Mouse (Mus musculus) B cell, adult 2 months (primary cell): ENCODE measurements around the gene Cacybp.
A peak's percentile ranks its signal among the peaks of the same experiment; 100 is the strongest.

Experiments used
- DNase-seq, 2 experiments: peaks; one replicate each; pipeline ENCODE4 v3.0.0; 2022

Gene Cacybp

DNA sequence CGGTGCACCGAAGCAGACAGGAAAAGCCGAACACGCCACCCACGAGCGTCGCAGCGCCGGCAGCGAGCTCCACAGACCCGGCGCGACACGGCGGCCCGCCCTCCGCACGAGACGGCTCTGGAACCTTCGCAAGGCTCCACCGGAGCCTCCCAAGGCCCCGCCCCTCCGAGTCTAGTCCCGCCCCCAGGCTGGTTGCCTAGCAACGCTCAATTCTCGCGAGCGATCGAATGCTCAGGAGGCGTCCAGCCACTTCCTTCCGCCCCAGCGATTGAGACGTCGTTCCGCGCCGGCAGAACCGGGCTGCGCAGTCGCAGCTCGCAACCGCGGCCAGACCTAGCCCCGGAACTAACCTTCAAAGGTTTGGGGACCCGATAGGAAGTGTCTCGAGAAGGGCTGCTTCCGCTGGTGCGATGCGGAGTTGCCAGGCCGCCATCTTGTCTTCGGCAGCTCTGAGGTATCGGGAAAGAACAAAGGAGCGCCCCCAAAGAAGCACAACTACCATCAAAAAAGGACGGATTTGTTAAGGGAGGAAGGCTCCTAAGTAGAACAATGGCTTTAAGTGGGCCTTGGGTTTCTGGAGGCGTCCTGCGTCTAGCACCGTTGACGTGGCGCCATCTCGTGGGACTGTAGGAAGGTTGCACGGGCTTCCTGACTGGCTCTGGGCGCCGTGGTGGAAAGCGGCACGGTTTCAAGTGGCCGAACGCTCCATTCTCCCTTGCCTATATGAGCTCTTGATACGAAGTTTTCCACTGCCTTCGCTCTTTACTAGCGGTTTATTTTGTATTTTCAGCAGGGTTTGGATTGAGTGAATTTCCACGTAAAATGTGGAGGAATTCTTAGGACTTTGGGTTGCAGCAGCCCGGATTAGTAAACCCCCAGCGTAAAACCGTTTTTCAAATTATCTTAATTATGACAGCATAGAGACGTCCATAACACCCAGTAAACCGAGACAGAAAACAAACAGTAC, at the start of gene Cacybp:
Gene Cacybp, minus strand, starts transcription at position 173 of the 967 bp plus-strand sequence.
- peak; percentile 100 for DNase-seq

DNA sequence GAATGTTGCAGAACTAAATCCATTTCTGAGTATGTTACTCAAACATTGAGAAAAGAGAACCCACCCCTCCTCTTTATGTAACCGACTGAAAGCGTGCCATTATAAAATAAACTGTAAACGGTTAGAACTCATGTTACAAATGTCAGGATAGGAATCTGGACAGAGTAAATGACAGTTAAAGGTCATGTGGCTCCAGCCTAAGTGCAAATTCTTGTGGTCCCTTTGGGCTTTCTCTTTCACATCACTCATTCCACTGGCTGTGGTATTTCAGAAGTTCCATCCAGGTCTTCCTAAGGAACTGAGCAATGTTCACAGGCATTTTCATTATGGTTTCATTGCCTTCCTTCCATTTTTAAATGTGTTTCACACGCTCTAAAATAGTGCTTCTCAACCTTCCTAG, 49.7 kb upstream of the Cacybp start:
- DNase-seq, result no peak

DNA sequence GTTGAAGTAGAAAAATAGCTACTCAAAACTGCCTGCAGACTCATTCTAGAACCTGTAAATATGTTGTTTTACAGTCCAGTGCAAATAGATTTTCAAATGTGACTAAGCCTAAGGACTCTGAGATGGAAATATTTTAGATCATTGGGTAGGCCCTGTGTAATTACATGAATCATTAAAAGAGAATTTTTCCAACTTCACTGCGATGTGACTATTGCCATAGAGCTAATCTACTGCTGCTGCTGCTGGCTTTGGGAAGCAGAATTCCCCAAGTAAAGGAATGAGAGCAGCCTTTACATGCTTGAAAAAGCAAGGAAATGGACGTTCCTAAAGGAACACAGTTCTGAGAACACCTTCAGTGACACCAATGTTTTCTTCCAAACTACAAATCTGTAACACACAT, 49.2 kb upstream of the Cacybp start:
- DNase-seq, result no peak

DNA sequence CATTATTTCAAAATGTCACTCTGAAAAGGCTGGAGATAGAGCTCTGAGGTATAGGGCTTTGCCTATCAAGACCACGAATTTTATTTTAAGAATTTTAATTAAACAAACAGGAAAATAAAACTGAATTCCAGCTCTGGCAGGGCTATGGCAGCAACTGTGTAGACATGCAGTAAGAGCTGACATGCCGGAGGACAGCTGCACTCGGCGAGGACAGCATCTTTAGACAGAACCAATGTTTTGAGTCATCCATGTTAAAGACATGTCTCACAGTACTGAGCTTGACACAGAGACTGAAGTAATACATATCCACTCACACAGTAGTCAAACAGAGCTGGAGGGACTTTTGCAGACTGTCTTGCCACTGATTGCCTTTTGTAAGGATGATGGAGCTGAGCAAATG, 47.9 kb upstream of the Cacybp start:
- no peak for DNase-seq

DNA sequence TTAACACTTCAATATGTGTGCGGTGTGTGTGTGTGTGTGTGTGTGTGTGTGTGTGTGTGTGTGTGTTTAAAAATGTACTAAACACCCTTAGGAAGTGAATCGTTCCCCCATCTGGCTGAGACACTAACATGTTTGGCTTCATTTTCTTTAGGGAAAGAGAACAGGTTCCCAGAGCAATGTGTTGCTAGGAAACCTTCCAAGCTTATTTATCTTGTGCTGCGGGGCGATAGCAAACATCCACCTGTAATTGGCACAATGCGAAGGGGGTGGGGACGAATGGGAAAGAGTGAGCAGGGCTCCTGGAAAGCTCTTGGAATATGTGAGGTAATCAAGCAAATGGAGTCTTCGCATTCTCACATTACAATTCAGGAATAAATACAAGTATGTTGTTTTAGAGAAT, 47.2 kb upstream of the Cacybp start:
- DNase-seq, result no peak

DNA sequence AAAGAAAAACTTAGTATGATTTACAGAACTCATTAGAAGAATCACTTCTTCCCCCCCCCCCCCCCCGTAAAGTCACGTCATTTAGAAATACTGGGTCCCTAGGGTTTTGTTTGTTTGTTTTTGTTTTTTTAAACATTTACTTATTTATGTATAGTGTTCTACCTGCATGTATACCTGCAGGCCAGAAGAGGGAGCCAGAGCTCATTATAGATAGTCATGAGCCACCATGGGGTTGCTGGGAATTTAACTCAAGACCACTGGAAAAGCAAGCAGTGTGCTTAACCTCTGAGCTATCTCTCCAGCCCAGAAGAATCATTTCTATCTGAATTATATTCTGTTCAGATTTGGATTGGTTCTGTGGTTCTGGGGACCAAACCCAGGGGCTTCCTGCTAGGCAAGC, 40.4 kb upstream of the Cacybp start:
- DNase-seq, result peak in 1 of 2 experiments; percentile 23

DNA sequence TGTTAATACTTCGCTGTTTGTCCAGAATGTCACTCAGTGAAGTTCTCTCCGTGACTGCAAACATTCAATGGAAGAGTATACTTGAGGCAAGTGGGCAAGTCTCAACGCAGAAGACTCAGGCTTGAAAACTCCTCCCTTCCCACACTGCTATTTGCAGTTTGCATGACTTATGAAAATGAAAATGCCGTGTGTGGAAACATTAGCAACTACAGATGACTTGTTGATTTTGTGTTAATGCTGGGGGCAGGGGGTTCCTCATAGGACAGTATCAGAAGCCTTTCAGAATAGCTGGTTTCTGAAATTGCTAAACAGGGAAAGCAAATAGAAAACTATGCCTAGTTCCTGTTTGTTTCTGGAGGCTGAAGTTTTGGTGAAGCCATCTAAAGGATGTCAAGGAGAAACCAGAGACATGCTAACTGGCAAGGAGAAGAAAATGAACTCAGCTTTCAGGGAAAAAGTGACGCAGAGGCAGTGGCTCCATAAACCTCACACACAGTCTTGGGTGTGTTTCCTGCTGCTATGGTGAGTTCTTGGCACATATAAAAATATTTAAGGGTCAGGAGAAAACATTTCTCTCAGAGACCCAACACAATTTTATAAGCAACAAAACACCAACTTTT, 38.8 kb upstream of the Cacybp start:
- no peak for DNase-seq

DNA sequence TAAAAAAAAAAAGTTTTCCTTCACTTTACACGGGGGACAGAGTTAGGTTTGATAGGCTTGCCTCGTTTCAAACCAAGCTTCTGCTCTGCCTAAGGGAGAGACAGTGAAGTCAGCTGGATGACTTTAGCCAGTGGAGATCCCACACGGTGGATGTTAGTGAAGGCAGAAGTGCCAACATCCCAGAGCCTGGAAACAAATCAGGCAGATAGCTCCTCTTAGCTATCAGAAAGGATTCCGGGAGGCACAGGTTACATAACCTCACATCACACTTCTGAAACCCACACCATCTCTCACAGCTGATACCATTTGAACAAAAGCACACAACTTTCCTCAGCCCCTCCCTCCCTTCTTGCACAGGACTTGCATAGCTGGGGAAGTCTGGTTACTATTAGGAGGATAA, 38.1 kb upstream of the Cacybp start:
- DNase-seq, result no peak

DNA sequence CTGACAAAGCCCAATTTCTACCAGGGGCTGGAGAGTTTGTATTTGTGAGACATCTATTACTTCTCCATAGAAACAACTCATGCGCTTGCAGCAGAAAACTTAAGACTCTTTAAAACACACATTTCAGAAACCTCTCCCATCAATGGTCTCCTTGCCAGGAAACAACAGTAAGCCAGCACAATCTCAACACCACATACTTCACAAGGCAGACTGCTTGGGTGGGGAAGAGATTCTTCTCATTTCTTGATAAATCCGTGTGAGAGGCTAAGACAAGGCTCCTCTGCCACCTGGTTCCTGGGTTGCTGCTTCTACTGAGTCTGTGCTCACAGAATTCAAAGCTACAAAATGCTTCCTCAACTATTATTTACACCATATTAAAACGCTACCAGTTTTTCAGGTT, 37.1 kb upstream of the Cacybp start:
- DNase-seq, result no peak

DNA sequence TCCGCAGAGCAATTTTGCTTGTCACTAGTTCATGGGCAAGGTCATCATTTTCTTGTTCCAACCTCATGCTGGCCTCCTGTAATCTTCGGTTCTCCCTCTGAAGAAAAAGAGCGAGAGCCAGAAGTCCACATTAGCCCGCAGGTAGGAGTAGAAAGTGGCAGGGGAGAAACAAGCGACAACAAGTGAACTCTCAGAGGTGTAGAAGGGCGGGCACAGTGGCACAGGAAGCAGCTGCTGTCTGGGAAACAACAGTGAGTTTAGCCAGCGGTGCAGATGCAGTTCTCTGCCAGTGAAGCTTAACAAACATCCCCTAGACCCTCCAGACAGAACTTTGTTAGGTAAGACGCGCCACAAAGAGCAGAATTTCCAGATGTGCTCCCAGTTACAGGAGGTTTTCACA, 34.8 kb upstream of the Cacybp start:
- peak; percentile 70 to 73 for DNase-seq

DNA sequence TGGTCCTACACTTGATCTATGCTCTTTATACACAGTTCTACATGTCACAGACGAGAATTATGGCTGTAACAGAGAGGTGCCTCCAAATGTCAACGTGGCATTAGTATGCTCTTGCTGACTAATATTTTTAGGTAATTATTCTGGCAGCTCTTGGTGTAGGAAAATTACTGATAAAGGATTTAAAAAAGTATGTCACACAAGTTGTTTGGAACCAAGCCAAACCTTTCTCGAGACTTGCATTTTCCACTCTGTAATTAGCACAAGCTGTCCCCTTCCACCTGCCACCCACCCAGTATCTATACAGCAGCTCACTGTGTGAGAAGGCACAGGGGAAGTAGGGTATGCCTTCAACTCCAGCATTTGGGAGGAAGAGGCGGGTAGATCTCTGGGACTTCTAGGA, 34.2 kb upstream of the Cacybp start:
- peak; percentile 57 to 62 for DNase-seq

DNA sequence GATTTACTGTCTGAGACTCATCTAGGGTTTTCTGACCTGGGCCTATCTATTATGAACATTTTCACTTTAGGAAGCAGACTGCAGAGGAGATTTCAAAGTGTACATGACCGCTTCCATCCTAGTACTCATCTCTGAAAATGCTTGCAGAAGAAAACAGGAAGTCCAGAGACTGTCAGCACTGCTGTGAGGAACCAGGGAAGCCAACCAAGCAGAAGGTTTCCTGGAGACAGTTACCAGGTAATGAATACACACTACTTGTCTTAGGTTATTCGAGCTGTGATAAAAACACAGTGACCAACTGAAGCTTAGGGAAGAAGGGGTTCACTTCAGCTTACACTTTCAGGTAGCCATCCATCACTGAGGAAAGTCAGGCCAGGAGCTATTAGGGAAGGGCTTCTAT, 33.3 kb upstream of the Cacybp start:
- DNase-seq, result peak; percentile 60 to 71

DNA sequence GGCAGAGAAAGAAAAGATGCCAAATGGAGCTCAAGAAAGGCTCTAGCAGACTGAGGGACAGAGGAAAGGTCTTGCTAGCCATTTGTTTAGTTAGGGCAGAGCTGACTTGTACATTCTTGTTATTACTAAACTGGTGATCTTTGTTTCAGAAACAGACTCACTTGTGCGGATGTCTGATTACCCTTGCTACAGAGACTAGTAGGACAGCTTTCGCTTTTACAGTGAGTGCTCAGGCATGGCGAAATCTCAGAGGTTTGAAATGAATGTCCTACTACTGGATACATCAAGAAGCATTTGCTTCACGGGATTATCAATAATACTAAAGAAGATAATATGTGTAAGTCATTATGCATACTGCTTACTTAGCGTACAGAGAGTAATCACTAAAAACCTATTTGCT, 32.0 kb upstream of the Cacybp start:
- DNase-seq, result peak in 1 of 2 experiments; percentile 16

DNA sequence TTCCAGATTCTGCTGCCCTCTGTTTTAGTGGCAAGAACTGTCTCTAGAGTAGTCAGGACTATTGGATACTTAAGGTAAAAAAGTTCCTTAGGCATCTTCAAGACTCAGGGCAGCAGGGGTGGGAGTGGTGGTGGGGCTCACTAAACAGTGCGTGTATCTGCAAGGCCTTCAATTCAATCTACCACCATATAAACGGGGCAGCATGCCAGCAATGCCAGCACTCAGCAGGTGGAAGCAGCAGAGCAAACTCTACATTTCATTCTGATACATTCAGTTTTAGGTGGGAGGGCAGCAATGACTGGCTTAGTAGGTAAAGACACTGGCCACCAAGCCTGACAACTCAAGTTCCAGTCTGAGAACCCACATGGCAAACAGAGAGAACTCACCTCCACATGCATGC, 27.4 kb upstream of the Cacybp start:
- DNase-seq, result no peak

DNA sequence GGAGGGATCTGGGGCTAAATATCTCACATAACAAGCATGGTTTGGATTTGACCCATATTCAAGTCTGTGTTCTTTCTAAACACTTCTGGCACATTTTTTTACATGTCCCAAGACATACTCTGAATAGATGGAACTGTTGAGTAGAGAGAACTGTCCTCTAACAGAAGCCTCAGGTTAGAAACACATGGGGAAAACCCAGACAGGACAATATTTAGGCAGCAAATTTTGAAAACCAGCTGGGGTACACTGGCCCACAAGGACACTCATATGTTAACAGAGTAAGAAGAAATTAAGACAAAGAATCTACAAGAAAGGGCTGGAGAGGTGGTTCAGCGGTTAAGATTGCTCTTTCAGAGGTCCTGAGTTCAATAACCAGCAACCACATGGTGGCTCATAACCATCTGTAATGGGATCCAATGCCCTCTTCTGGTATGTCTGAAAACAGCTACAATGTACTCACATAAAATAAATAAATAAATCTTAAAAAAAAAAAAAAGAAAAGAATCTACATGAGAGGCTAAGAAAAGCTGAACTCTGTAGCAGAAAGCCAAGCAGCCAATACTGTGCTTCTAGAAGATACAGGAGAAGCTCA, 26.3 kb upstream of the Cacybp start:
- DNase-seq, result no peak

DNA sequence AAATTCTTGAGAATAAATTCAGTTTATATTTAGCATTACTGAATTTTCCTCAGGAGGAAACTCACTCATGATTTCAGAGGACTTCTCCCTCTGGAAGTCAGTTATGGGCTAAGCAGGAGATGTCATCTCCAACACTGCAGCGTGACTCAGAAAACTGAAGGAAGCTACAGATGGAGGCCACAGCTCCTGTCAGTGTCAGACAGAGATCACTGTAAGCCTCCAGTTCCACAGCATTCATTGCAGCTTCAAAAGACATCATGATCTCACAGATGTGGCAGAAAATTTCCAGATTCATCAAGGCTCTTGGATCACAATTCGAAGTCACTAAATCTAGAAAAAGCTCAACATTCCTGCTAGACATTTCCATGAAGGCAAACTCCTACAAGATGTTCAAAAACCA, 25.3 kb upstream of the Cacybp start:
- no peak for DNase-seq

DNA sequence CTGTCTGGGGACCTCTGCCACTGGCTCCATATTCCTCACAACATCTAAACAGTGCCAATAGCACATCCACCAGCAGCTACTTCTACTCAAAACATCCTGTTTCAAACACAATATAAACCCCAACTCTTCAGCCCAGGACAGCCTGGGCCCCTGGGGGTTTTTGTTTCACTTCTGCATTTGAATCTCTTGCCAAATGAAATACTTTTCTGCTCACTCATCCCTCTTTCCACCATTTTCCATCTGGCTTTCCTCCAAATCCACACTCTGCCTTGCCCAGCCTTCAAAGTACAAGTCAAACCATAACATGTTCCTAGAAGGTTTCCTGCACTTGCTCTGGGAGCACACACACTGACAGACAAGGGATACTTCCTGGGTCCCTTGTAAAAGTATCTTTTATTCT, 21.2 kb upstream of the Cacybp start:
- DNase-seq, result peak; percentile 84 to 88

DNA sequence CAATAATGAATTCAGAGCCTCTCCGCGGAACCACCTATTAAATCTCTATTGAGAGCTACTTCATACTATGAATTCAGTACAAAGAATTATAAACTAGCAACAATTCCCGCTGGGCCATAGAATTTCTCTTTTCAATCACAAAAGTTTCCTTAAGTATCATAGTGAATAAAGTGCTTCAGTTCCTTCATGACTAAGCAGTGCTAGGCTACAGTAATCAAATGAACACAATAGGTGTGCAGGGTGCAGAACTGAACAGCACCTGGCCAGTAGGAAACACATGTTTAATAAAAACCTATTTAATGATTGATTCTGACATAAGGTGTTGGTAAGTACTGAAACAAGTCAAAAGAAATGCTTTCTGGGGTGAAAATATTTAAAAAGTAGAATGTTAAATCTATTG, 19.4 kb upstream of the Cacybp start:
- DNase-seq, result no peak

DNA sequence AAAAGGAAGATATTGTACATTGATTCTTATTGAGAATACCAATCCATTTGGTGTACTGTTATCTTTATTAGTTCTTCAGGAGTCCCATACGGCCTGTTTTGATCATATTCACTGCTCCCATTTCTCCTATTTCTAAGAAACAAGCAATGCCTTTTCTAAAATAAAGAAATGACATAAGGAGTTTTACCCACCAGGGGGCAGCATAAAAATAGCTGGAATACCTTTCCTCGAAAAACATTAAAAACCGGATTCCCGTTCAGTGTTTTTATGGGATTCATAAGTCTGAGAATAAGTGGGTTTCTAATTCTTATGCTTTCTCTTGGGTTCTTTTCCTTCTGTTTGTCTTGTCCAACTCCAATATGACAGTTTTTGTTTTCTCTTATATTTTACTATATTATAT, 18.3 kb upstream of the Cacybp start:
- DNase-seq, result peak; percentile 33 to 52

DNA sequence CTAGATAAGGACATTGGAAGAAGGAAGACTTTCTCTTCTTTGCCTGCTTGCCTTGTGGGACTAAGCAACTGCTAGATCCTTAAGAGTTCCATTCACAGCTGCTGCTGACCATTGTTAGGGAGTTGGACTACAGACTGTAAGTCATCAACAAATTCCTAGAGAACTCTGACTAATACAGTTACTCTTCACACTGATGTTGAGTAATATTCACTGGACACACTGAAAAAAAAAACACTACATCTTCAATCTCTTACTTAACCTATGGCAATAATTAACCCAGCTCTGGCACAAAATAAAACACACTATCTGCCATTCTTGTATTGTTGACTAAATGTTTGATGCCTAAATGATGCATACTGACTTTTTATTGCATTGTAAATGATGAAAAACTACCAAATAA, 15.2 kb upstream of the Cacybp start:
- no peak for DNase-seq

DNA sequence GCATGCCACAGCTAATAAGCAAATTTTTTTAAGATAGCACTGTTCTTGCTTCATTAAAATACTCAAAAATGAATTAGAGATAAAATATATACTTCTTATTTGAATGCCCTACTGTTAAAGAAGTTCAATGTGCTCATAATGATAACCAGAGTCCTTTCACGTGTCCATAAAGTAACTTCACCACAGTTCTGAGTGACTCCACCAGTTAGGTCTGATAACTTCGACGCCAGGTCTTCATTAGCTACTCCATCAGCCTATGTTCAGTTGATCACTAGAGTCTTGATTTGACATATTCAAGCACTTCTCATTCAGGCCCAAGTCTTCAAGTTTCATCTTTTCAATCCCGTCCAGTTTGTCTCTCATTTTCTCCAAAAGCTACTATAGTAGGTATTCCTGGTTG, 14.5 kb upstream of the Cacybp start:
- DNase-seq, result no peak

DNA sequence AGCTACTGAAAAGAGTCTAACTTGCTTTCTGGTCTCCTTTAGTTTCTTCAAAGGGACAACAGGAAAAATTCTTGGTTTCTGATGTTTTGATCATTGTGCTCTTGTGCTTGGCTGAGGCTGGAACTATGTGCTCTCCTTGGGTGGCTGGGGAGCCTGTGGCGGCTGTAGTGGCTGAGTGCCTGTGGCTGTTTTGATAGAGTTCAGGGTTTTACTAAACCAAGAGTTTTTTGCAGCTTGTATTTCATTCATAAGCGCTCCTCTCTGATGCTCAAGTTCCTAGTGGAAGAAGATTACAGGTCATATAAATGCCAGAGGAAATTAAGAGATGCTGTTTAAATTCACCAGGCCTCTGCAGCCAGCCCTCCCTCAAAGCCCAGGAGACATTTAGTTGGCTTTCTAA, 11.4 kb upstream of the Cacybp start:
- DNase-seq, result no peak

DNA sequence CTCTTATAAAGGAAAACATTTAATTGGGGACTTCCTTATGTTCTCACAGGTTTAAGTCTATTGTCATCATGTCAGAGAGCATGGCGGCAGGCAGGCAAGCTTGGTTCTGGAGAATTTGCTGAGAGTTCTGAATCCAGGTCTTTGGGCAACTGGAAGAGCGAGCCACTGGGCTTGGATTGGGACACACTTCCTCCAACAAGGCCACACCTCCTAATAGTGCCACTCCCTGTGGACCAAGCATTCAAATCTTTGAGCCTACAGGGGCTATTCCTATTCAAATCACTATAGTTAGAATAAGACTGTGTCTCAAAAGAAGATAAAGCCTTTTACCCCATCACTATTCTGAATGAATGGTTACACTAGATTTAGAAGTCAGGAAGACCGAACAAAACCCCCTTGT, 5.2 kb upstream of the Cacybp start:
- DNase-seq, result no peak

DNA sequence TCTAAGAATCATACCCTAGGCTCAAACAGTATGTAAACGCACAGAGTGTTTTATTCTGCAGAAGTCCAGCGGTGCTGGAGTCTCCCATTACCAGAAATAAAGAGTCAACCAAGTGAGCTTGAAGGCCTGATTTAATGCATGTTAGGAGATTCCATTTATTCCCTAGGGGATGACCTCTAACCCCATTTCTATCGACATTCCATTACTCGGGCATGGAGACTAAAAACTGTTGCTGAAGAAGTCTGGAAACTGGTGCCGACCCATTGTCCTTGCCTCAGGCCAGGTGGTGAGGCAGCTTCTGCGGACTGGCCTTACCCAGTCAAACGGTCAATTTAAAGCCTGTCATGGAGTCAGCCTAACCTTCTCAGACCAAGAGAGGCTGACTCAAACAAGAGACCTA, 1.5 kb upstream of the Cacybp start:
- DNase-seq, result no peak
